Mouse (Mus musculus) right cerebral cortex, adult 2 months (tissue): ENCODE measurements around the gene Pex10.
A peak's percentile ranks its signal among the peaks of the same experiment; 100 is the strongest.
"Not testable (repeated sequence)": the region's sequence is repeated elsewhere in the genome, so short reads cannot be mapped to it uniquely, and the experiment has no call there.

Experiments used
- DNase-seq, 2 experiments: peaks; one replicate each; pipeline ENCODE4 v3.0.0; 2021 to 2022; ENCODE audit warnings: low spot score in 2 of 2

Gene Pex10

DNA sequence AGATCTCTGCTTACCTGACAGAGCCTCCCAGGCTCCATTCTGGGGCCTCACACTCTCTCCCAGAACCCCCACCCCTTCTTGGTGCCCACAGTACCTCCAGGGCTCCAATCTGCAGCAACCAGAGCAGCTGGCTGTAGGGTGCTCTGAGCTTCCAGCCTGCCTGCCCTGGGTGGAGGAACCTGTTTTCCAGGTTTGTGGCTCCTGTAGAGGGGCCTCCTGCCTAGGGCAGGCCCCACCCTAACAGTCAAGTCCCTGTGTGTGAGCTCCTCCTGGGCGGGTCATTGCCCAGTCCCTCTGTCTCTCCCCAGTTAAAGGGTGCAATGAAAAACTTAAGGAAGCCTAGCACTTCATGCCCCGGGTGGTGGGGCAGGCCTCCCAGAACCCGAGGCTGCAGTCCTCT, 2.9 kb upstream of the Pex10 start:
- no peak for DNase-seq

DNA sequence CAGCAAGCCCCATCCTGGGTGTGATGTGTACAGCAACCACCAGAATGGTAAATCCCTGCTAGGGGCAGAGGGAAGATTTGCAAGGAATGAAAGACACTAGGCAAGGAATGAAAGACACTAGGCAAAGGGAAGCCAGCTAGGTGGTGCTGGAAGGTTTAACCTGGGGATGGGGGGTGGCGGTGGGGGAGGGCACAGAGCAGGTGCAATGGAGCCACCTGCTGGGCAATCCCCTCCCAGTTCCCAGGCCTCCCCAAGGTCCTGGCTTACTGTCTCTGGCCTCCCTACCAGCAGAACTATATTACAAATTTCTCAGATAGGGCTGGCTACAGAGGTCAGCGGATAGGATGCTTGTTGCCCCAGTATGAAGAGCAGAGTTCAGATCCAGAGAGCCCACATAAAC, 2.3 kb upstream of the Pex10 start:
- DNase-seq: no peak

DNA sequence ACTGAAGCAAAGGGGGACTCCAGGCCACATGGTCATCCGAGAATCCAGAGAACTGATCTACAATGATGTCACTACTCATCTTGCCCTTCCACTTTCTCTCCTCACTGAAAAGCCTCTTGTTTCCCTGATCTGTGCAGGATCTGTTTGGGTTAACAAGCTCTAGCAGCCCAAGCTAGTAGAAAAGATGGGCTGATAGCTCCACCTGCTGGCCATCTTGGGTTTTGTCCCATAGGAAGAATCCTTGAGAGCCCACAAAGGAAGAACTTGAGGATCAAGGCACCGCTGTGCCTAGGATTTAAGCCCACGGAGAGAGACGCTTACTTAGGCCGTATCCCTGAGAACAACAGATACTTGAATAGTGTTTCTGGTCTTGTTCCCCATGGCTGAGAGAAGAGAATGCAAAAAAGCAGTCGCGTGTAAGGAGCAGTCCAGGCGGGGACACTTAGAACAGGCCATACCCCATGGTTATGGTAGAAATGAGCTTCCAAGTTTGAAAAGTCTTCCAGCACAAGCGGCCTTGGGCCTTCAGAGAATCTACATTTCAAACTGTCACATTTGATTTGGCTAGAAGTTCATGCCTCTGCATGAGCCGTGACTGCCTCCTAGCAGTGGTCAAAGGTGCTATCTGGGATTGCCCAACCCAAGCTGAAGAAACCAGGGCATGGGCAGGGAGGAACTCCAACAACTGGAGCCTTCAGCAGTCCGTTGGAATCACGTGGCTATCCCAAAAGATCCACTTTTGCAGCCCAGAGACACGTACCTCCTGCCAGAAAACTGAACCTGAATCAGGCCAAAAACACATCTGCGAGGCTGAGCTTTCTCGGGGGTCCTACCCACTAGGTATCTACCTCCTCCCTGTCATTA, 614 bp upstream of the Pex10 start:
- peak; percentile 96 to 97 for DNase-seq

DNA sequence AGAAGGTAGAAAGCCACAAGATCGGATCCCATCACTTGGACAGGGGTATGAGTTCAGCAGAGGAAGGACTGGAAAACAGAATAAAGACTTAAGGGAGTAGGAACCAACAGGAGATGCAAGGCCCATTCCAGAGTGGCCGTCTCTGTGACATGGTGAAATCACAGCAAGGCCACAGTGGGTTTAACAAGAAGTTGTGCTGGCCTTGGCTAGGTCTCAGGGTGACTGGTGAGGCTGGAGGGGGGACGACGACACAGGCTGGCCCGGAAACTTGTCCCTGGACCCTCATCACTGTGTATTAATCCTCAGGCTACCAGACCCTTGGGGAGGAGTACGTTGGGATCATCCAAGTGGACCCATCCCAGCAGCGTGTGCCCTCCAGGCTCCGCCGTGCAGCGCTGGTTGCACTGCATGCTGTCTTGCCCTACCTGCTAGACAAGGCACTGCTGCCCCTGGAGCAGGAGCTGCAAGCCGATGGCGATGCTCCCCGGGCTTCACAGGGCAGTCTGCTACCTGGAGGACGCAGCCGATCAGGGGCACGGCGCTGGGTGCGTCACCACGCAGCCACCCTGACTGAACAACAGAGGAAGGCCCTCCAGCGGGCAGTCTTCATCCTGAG, 1.6 kb downstream of the Pex10 start:
- no peak for DNase-seq

DNA sequence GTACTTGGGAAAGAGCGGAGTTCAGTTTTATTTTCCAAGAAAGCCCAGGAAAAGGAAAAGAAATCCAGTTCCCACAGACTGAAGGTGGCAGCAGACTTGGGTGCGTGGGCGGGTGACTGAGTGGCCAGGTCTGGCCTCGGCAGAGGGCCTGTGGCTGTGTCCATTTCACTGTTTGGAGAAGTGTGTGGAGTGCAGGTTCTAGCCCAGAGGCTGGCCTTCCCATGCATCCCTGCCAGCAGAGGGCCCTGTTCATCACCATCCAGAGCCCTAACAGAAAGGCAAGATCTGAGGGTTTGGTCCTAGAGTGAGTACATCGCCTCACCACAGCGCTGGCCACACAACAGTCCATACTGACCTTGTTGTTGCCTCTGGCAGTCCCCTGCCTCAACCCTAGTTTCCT, 2.4 kb downstream of the Pex10 start:
- peak; percentile 43 to 49 for DNase-seq

DNA sequence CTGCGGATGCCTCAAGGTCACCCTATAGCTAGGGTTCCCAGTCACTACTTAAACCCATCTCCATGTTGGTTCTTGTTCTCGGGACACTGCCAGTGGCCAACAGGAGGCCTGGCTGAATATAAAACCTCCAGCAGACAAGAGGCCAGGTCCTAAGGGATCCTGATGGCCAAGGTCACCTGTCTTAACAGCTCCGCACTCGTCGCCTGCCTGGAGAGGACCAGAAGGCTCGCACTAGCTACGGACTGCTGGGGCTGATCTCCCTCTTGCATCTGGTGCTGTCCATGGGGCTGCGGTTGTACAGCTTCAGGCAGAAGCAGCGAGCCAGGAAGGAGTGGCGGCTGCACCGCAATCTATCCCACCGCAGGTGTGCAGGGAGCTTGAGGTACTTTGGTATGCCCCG, 3.4 kb downstream of the Pex10 start:
- no peak for DNase-seq

DNA sequence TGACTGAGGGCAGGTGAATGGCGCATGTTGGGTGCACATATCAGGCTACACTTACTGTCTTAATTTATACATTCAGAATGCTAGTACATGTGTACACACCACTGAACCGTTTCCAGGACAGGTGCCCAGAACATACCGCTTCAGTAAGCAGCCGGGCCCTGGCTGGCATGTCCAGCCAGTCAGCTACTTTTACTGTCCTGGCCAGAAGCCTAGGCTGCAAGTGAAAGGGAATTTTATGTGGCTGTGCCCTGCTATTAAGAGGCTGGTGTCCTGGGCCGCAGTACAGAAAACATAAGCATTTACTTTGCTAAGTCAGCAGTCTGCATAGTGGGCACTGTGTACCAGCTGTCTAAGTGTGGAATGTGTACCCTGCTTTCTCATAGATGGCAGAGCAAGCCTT, 4.1 kb downstream of the Pex10 start:
- DNase-seq: no peak

DNA sequence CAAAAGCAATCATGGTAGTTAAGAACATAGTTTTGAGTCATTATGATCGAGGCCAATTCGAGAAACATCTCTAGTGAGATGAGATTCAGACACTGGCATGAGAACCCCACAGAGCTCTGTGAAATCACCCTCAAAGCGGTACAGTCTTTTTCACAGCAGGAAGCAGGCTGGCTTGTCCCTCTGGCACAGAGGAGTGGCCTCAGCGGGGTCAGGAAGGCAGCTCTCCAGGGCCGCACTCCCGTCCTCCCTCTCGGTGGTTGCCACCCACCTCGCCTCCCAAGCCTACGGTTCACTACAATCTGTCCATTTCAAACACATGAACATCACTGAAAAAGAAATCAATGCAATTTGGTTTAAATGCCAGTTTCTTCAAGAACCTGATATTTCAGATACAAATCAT, 7.6 kb downstream of the Pex10 start:
- no peak for DNase-seq

DNA sequence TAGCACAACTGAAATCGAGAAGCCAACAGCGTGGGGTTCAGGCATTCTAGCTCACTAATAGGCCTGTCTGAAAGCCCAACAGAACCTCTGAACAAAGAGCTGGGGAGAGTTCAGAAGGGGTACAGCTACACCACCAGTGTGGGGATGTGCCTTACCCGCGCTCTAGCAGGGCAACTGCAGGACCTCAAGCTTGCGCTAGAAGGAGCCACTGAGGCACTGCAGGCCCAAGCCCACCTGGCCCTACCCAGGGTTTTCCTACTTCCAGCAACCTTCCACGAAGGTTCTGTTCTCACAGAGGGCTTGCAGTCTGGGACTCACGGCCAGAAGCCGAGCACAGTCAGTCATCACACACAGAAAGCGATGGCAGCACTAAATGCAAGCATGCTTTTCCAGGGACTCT, 8.3 kb downstream of the Pex10 start:
- no peak for DNase-seq

DNA sequence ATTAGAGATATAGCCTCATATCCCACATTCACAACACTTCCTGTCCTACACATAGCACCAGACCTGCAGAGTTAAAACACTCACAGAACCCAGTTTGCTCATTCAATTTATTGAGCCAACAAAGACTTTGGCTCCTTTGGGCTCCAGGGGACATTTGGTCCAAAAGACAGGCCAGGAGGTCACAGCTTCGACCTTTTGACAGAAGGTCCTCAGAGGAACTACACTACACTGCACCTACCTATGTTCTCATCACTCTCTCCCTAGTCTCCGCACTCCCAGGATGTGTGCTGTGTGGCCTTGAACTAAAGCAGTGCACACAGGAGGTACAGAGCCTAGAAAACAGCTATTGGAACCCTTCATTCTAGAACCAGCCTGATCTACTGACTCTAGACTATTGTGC, 9.0 kb downstream of the Pex10 start:
- DNase-seq: no peak

DNA sequence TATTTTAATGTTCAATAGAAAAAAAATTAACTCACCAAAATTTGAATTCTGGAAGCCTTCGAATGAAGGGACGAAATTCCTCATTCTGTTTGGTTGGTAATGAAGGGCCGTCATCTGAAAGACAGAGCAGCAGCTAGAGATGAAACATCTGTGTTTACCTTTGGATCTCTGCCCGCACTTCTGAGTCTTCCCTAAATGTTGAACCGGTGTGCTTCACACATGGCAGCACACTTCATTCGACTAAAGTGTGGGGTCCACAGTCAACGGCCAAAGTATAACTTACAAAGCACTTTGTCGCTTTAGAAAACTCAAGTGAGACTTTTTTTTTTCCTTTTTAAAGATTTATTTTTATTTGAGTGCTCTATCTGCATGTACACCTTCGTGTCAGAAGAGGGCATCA, 9.9 kb downstream of the Pex10 start:
- DNase-seq: no peak

DNA sequence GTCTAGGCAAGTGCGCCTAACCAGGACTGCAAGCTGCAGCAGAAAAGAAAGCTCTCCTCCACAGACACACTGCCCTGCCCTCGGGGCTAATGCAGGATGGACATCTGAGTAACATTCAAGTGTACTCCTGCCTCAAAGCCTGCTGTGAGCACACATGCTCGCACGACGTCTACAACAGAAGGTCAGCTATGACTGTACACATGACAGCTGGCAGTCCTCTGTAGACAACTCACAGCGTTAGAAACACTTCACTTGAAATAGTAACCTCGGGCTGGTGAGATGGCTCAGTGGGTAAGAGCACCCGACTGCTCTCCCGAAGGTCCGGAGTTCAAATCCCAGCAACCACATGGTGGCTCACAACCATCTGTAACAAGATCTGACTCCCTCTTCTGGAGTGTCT, 12.0 kb downstream of the Pex10 start:
- DNase-seq: not testable (repeated sequence)

DNA sequence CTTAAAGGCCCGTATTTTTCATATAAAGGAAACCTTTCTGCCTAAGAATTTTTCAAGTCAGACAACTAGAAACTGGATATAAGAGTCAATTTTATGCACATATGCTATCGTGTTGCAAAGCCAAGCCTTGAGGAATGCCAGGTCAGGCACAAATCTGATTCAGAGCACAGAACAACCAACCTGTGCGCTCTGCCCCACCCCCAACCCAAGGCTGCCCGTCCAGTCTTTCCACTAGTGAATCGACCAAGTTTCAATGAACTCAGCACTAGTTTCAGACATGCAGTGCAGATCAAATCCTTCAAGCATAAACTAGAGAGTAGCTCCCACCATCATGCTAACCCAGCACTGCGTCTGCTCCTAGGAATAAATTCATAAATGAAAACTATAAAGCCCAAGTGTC, 12.8 kb downstream of the Pex10 start:
- no peak for DNase-seq

DNA sequence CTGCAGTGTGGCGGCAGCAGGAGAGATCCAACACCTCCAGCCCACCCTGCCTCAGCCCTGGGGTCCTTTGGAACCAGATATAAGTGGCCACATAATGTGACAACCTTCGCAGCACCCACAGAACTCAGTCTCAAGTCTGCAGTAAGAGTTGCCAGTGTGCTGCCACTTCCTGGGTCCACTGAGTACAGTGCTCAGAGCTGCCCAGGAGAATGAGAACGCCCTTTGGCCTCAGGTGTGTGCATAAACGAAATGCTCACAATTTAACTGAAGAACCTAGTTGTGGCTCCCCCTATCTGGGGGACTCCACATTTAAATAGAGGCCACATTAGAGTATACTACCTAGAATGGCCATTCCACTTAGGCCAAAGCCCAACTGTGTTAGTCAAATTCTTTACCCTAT, 16.7 kb downstream of the Pex10 start:
- DNase-seq: no peak

DNA sequence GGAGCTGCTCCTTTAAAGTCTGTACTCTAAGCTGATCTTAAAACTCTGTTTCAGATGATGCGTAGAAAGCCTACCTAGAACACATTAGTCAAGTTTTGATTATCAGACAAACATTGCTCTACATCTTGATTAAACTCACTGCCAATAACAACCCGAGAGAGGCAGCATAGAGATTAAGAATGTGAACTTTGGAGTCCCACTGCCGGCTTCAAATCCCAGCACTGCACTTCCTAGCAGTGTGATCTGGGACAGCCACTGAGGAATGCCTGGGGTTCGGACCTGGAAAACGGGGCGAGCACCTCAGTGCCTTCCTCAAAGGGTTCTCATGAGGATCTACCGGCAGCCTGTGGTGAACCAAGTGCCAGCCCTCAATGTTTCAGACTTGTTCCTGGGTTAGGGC, 17.5 kb downstream of the Pex10 start:
- DNase-seq: no peak

DNA sequence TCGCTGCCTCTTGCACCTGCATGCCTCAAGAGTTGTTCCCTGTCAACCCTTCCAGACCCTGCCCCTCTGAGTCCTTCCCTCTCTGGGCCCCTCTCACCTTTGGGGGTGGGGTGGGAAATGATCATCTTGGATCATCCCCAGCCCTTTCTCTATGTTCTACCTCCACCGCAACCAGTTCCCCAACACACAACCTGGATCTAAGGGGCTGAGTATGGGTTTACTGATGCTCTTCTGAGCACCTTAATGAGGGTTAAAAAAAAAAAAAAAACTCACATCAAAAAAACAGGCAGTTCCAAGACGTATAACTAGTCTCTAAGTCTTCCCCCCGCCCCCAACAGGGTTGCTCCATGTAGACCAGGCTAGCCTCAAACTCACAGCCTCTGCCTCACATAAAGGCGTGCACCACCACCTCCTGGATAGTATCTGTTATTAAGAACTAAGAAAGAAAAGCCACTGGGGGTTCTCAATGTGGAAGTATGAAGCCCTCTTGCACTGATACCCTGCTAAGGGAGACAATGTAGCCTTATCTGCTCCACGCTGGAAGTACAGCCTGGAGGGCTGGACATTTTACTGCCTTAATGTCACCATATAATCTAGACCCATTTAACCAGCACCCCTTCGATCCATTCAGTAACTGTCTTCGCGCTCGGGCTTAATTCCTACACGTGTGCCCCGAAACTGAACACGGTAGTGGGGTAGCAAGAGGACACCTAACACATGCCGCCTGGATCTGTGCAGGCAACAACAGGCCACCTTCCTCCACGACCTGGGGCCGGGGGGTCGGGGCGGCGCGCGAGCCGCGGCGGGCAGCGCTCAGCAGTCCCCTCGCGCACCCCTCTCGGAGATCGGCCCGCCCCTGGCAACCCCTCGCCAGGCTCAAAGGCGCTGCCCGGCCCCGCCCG, 18.6 kb downstream of the Pex10 start:
- no peak for DNase-seq

DNA sequence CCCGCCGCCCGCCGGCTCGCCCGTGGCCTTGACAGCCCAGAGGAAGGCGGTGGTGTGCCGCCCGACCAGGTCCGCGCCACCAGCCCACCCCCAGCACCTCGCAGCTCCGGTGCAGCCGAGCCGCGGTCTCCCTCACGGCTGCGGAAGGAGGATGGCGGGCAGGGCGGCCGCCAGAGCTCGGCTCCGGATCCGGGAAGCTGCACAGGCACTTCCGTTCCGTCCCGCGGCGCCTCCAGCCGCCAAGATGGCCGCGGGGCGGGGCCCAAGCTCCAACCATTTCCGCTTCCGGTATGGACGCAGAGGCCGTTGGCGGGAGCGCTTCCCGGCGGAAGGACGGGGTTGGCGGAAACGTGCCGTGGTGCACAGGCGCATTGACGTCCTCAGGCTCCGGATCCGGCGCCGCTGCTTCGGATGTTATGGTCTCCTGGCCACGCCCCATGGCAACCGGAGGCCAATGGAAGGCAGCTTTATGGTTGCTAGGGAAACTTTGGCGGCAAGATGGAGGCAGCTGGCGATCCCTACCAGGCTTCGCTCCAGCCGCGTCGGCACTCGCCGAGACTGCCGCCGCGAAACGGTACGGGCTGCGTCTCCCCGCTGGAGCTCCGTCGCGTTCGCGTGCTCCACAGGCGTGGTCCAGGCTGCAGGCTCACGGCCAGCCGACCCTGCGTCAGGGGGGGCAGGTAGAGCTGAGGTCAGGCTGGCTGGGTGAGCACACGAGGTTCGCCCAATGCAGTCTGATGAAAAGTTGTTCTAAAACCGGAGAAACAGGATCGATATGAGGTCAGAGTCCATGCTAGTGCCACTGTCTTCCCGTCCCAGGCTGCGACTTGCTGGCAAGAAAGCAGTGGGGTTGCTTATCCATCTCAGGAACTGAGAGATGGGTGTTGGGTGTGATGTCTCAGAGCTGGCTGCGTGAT, 19.6 kb downstream of the Pex10 start, which contains the start of the genes Rer1 and Morn1:
TSS of gene Rer1 (minus strand) at position 275 of the 917 bp plus-strand sequence.
TSS of gene Morn1 (plus strand) at position 470 of the 917 bp plus-strand sequence.
- peak; percentile 100 for DNase-seq

DNA sequence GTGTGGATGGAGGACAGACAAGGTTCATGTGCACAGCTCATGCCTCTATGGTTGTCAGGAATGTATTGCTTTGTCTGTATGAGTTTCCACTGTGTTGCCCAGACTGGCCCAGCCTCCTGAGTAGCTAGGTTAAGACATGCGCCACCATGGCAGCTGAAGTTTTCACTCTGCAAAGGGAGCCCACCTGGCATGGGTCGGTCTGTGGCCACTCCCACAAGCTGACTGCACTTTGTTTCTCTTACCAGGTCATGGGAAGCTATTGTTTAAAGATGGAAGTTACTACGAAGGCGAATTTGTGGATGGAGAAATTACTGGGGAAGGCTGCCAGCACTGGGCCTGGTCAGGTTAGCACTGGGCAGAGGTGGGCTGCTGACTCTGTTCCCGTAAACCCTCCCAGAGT, 22.4 kb downstream of the Pex10 start:
- no peak for DNase-seq

DNA sequence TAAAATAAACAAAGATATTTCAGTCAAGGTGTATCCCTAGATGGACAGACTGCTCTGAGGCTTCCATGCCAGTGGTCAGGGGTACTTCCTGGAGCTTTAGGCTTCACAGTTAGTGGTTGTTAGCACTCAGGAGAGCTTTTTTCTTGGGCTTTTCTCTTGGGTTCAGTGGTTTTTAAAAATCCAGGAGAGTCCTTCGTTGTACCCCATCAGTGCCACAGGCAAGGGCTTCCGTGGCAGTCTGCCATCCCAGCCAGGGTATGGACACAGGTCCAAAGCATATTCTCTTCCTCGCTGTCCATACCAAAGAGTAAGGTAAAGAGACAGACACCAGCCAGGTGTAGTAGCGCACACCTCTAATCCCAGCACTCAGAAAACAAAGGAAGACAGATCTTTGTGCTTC, 23.3 kb downstream of the Pex10 start:
- no peak for DNase-seq

DNA sequence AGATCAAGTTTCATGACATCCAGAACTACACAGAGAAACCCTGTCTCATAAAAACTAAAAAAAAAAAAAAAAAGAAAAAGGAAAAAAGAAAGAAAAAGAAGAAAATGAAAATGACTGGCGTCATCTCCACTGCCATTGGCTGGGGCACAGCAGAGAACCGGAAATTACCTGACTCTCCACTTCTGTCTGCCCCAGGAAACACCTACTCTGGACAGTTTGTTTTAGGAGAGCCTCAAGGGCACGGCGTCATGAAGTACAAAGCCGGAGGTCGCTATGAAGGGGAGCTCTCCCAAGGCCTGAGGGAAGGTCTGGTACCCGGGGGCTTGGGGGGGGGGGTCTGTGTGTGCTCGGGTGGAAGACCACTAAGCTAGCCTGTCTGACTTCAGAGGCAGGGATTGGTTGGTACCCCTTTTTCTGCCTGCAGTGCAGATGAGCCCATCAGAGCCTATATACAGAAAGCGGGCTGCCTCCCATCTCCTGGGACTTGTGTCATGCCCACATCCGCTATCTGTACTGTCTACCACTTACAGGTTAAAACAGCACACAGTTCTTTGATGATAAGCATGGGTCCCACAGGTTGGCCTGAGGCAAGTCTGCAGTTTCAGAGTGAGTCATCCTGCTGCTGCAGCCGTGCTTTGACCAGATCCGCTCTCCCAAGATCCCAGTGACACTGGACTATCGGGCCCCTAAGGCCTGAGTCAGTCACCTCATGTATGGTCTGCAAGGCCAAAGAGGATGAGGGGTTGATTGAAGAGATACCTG, 24.1 kb downstream of the Pex10 start:
- no peak for DNase-seq
